14 mouse cellular contexts compared by ENCODE assay signal in genomic region chr1:135267663-135268446, GRCm38 (mm10). TPM values are rescaled to one million over a fixed set of nuclear protein-coding genes. Genes with fewer than 3 reads are reported as not detected.
A peak's percentile ranks its signal among the peaks of the same experiment; 100 is the strongest.
DNase-seq lines count a peak whose midpoint lies in the region; ATAC-seq and TF ChIP-seq lines count a peak whose summit lies in the region.
"Had no signal": no experiment of that assay in that cellular context is flagged by ENCODE, and none has a peak within 500 bp of the region (broad histone marks: within the 10 kb centered on the region; RNA-seq: fewer than 3 reads in every experiment).

No protein-coding gene starts in this region.

- no peaks in the 10 kb centered on the region for H3K27me3 ChIP-seq in kidney, postnatal 0 days (ENCODE audit: insufficient read depth, low read length)
- H3K27me3 ChIP-seq in kidney, embryonic 15.5 days: no peaks in the 10 kb centered on the region
- no peaks in the 10 kb centered on the region for H3K27me3 ChIP-seq in C2C12 (ENCODE audit: control insufficient read depth, insufficient read depth, insufficient read length)
- no peaks in the 10 kb centered on the region for H3K27me3 ChIP-seq in embryonic facial prominence, embryonic 15.5 days
- no peaks in the 10 kb centered on the region for H3K27me3 ChIP-seq in hindbrain, postnatal 0 days (ENCODE audit: insufficient read depth, low read length)

- peaks cover 44% of the 10 kb centered on the region for H3K36me3 ChIP-seq in kidney, postnatal 0 days (ENCODE audit: insufficient read depth, low read length)
- H3K36me3 ChIP-seq in kidney, embryonic 15.5 days: peaks cover 88% of the 10 kb centered on the region
- H3K36me3 ChIP-seq in C2C12 (ENCODE audit: control insufficient read depth, insufficient read depth): peaks cover 8% of the 10 kb centered on the region
- H3K36me3 ChIP-seq in embryonic facial prominence, embryonic 15.5 days: peaks cover 73% of the 10 kb centered on the region
- H3K36me3 ChIP-seq in hindbrain, postnatal 0 days (ENCODE audit: insufficient read depth, low read length): peaks cover 43% of the 10 kb centered on the region

- no peak overlapping the region for H3K4me3 ChIP-seq in kidney, postnatal 0 days (replicated peaks; ENCODE audit: low read depth, low read length)
- no peak overlapping the region for H3K4me3 ChIP-seq in kidney, embryonic 15.5 days (replicated peaks)
- H3K4me3 ChIP-seq in C2C12 (ENCODE audit: insufficient read depth, poor library complexity, severe bottlenecking): no peak overlapping the region
- H3K4me3 ChIP-seq in embryonic facial prominence, embryonic 15.5 days (replicated peaks): no peak overlapping the region
- no peak overlapping the region for H3K4me3 ChIP-seq in hindbrain, postnatal 0 days (ENCODE audit: low read length)

- no peak for DNase-seq in kidney, postnatal 0 days (ENCODE audit: low spot score)
- no peak for DNase-seq in hindbrain, postnatal 0 days (ENCODE audit: low spot score)
- no peak for DNase-seq in frontal cortex, postnatal 10 days (ENCODE audit: low spot score in 2 of 2)
- DNase-seq in yolk sac, embryonic 10.5 days (ENCODE audit: low spot score): no peak
- DNase-seq: cerebellum, postnatal 14 days; heart, adult 18-20 months; heart, postnatal 14 days; kidney, adult 18-20 months; left cerebral cortex, postnatal 4 days had no signal

- no peaks in the 10 kb centered on the region for H3K4me1 ChIP-seq in kidney, postnatal 0 days (replicated peaks; ENCODE audit: insufficient read depth, low read length)
- H3K4me1 ChIP-seq in kidney, embryonic 15.5 days: no peaks in the 10 kb centered on the region
- no peaks in the 10 kb centered on the region for H3K4me1 ChIP-seq in embryonic facial prominence, embryonic 15.5 days
- no peaks in the 10 kb centered on the region for H3K4me1 ChIP-seq in hindbrain, postnatal 0 days (ENCODE audit: insufficient read depth, low read length)

- no peaks in the 10 kb centered on the region for H3K79me3 ChIP-seq in C2C12 (ENCODE audit: low read depth)

- H3ac ChIP-seq in C2C12 (ENCODE audit: control insufficient read depth, insufficient read length, low read depth): no peak overlapping the region

- TF ChIP-seq CTCF in kidney, postnatal 0 days (IDR thresholded peaks at IDR 0.05; ENCODE audit: low read depth): peak; percentile 37; the same call in 1 of the 2 replicates
- peak; percentile 31 for TF ChIP-seq CTCF in C2C12 (IDR thresholded peaks at IDR 0.05; ENCODE audit: control insufficient read depth, insufficient read depth, insufficient read length)
- TF ChIP-seq CTCF in hindbrain, postnatal 0 days (IDR thresholded peaks at IDR 0.05; ENCODE audit: low read depth): no peak

- H3K9ac ChIP-seq in kidney, postnatal 0 days (ENCODE audit: low read depth, low read length): no peak overlapping the region
- no peak overlapping the region for H3K9ac ChIP-seq in kidney, embryonic 15.5 days
- no peak overlapping the region for H3K9ac ChIP-seq in embryonic facial prominence, embryonic 15.5 days
- H3K9ac ChIP-seq in hindbrain, postnatal 0 days (replicated peaks; ENCODE audit: low read length): no peak overlapping the region

- H3K79me2 ChIP-seq in C2C12 (ENCODE audit: control insufficient read depth, insufficient read depth): no peaks in the 10 kb centered on the region

- H3K4me2 ChIP-seq in kidney, postnatal 0 days (ENCODE audit: low read length): no peak overlapping the region
- H3K4me2 ChIP-seq in kidney, embryonic 15.5 days: no peak overlapping the region
- H3K4me2 ChIP-seq in embryonic facial prominence, embryonic 15.5 days (replicated peaks): no peak overlapping the region
- H3K4me2 ChIP-seq in hindbrain, postnatal 0 days (ENCODE audit: low read depth, low read length): no peak overlapping the region

- 75% methylated on average over 10 of the region's 10 CpGs for WGBS in kidney, postnatal 0 days
- WGBS in kidney, embryonic 15.5 days: 70% methylated on average over 10 of the region's 10 CpGs
- 68% methylated on average over 10 of the region's 10 CpGs for WGBS in embryonic facial prominence, embryonic 15.5 days
- WGBS in hindbrain, postnatal 0 days: 89% methylated on average over 10 of the region's 10 CpGs

- no peaks in the 10 kb centered on the region for H3K9me3 ChIP-seq in kidney, postnatal 0 days (replicated peaks; ENCODE audit: low read length)
- no peaks in the 10 kb centered on the region for H3K9me3 ChIP-seq in kidney, embryonic 15.5 days (replicated peaks)
- H3K9me3 ChIP-seq in embryonic facial prominence, embryonic 15.5 days (replicated peaks): no peaks in the 10 kb centered on the region
- H3K9me3 ChIP-seq in hindbrain, postnatal 0 days (ENCODE audit: low read length): no peaks in the 10 kb centered on the region

- H3K27ac ChIP-seq in kidney, postnatal 0 days: no peak overlapping the region
- H3K27ac ChIP-seq in kidney, embryonic 15.5 days: no peak overlapping the region
- H3K27ac ChIP-seq in embryonic facial prominence, embryonic 15.5 days (replicated peaks): no peak overlapping the region
- H3K27ac ChIP-seq in hindbrain, postnatal 0 days: no peak overlapping the region

- ATAC-seq in kidney, postnatal 0 days (replicated peaks; ENCODE audit: low FRiP score, low read depth): no peak
- ATAC-seq in kidney, embryonic 15.5 days (replicated peaks; ENCODE audit: low FRiP score): no peak
- peak; percentile 56 for ATAC-seq in embryonic facial prominence, embryonic 15.5 days (ENCODE audit: insufficient number of reproducible peaks, low FRiP score, low TSS enrichment, low read depth)
- ATAC-seq in megakaryocyte progenitor cell, adult 5-6 weeks (replicated peaks; ENCODE audit: poor library complexity): peak; percentile 94
- ATAC-seq in hindbrain, postnatal 0 days: no peak

TF ChIP-seq in C2C12, 6 proteins besides CTCF, POLR2A, EP300 and RAD21:
- TF ChIP-seq MAX (IDR thresholded peaks at IDR 0.05) (no peak), MYOD1 (IDR thresholded peaks at IDR 0.05; ENCODE audit: control insufficient read depth, insufficient read length, low read depth) (no peak), CEBPB (IDR thresholded peaks at IDR 0.05; ENCODE audit: low read depth) (no peak), FOSL1 (IDR thresholded peaks at IDR 0.05; ENCODE audit: insufficient read depth, low read length, poor library complexity, severe bottlenecking) (no peak)

RNA-seq across cellular contexts. Expression of gene Elf3, which starts 9.5 kb away (rescaled TPM):
- polyA plus RNA-seq in kidney, postnatal 0 days (2015; fragmentation: Nextera tagmentation; extraction: Ambion mirVana): 36.1 and 39.2 TPM in 2 replicates
- 25.8 and 30.7 TPM in 2 replicates for polyA plus RNA-seq in kidney, embryonic 15.5 days (2015; fragmentation: Nextera tagmentation; extraction: Ambion mirVana)
- not detected for polyA plus RNA-seq in C2C12 (2012; fragmentation: generic; extraction: Trizol)
- polyA plus RNA-seq in embryonic facial prominence, embryonic 15.5 days (2015; fragmentation: Nextera tagmentation; extraction: Ambion mirVana): 26.8 and 30.2 TPM in 2 replicates
- not detected in 2 replicates for total RNA-seq in megakaryocyte progenitor cell, adult 5-6 weeks (2015)
- total RNA-seq in megakaryocyte progenitor cell, adult 5-6 weeks (2017): 0.17 TPM in 1 of 2 replicates, not detected in the other
- total RNA-seq in hindbrain, postnatal 0 days (2014; rRNA removed): 0.10 TPM in 1 of 2 replicates, not detected in the other
- polyA plus RNA-seq in hindbrain, postnatal 0 days (2015; fragmentation: Nextera tagmentation; extraction: Ambion mirVana): 0.42 and 0.54 TPM in 2 replicates
- polyA plus RNA-seq: testis, adult 2 months had no signal

RNA-seq across cellular contexts. Expression of gene Rnpep, which starts 16.0 kb away (rescaled TPM):
- 56.5 and 62.8 TPM in 2 replicates for polyA plus RNA-seq in kidney, postnatal 0 days (2015; fragmentation: Nextera tagmentation; extraction: Ambion mirVana)
- 88.0 and 93.4 TPM in 2 replicates for polyA plus RNA-seq in kidney, embryonic 15.5 days (2015; fragmentation: Nextera tagmentation; extraction: Ambion mirVana)
- 29.4 TPM for polyA plus RNA-seq in C2C12 (2012; fragmentation: generic; extraction: Trizol)
- polyA plus RNA-seq in embryonic facial prominence, embryonic 15.5 days (2015; fragmentation: Nextera tagmentation; extraction: Ambion mirVana): 94.1 and 105 TPM in 2 replicates
- 79.1 and 93.5 TPM in 2 replicates for total RNA-seq in megakaryocyte progenitor cell, adult 5-6 weeks (2015)
- total RNA-seq in megakaryocyte progenitor cell, adult 5-6 weeks (2017): 77.3 and 83.4 TPM in 2 replicates
- 61.4 and 97.9 TPM in 2 replicates for total RNA-seq in hindbrain, postnatal 0 days (2014; rRNA removed)
- polyA plus RNA-seq in hindbrain, postnatal 0 days (2015; fragmentation: Nextera tagmentation; extraction: Ambion mirVana): 50.5 and 53.8 TPM in 2 replicates

RNA-seq across cellular contexts. Expression of gene Timm17a, which starts 45.7 kb away (rescaled TPM):
- polyA plus RNA-seq in kidney, postnatal 0 days (2015; fragmentation: Nextera tagmentation; extraction: Ambion mirVana): 314 and 318 TPM in 2 replicates
- polyA plus RNA-seq in kidney, embryonic 15.5 days (2015; fragmentation: Nextera tagmentation; extraction: Ambion mirVana): 210 and 234 TPM in 2 replicates
- 218 TPM for polyA plus RNA-seq in C2C12 (2012; fragmentation: generic; extraction: Trizol)
- polyA plus RNA-seq in embryonic facial prominence, embryonic 15.5 days (2015; fragmentation: Nextera tagmentation; extraction: Ambion mirVana): 188 and 196 TPM in 2 replicates
- total RNA-seq in megakaryocyte progenitor cell, adult 5-6 weeks (2015): 81.8 and 87.0 TPM in 2 replicates
- total RNA-seq in megakaryocyte progenitor cell, adult 5-6 weeks (2017): 36.7 and 48.2 TPM in 2 replicates
- 13.5 and 45.2 TPM in 2 replicates for total RNA-seq in hindbrain, postnatal 0 days (2014; rRNA removed)
- 201 and 205 TPM in 2 replicates for polyA plus RNA-seq in hindbrain, postnatal 0 days (2015; fragmentation: Nextera tagmentation; extraction: Ambion mirVana)

RNA-seq across cellular contexts. Expression of gene Lmod1, which starts 56.8 kb away (rescaled TPM):
- 2.1 and 2.9 TPM in 2 replicates for polyA plus RNA-seq in kidney, postnatal 0 days (2015; fragmentation: Nextera tagmentation; extraction: Ambion mirVana)
- polyA plus RNA-seq in kidney, embryonic 15.5 days (2015; fragmentation: Nextera tagmentation; extraction: Ambion mirVana): 0.95 and 3.4 TPM in 2 replicates
- polyA plus RNA-seq in C2C12 (2012; fragmentation: generic; extraction: Trizol): 1.9 TPM
- polyA plus RNA-seq in embryonic facial prominence, embryonic 15.5 days (2015; fragmentation: Nextera tagmentation; extraction: Ambion mirVana): 1.0 TPM in 2 replicates
- not detected in 2 replicates for total RNA-seq in megakaryocyte progenitor cell, adult 5-6 weeks (2015)
- total RNA-seq in megakaryocyte progenitor cell, adult 5-6 weeks (2017): not detected in 2 replicates
- total RNA-seq in hindbrain, postnatal 0 days (2014; rRNA removed): 0.47 TPM in 1 of 2 replicates, not detected in the other
- polyA plus RNA-seq in hindbrain, postnatal 0 days (2015; fragmentation: Nextera tagmentation; extraction: Ambion mirVana): 0.24 and 0.38 TPM in 2 replicates

Comparison
In these comparisons a context has a peak if more than half of its experiments do, and no peak if none do; other contexts are left out.
1. ATAC-seq: peak in embryonic facial prominence, embryonic 15.5 days (single experiment) and megakaryocyte progenitor cell, adult 5-6 weeks (single experiment); none in kidney, postnatal 0 days (single experiment), kidney, embryonic 15.5 days (single experiment) and hindbrain, postnatal 0 days (single experiment).
2. RNA of gene Elf3, which starts 9.5 kb away (polyA plus RNA-seq): 36.1 to 39.2 TPM in kidney, postnatal 0 days, 26.8 to 30.2 TPM in embryonic facial prominence, embryonic 15.5 days and 25.8 to 30.7 TPM in kidney, embryonic 15.5 days; 0.42 to 0.54 TPM in hindbrain, postnatal 0 days and not detected in C2C12 (single experiment); every median in the first group is over 10 times any median in the second.